Mouse (Mus musculus) stomach, embryonic 14.5 days (tissue): ENCODE results near the gene Tef. TPM values are rescaled to one million over a fixed set of nuclear protein-coding genes. Genes with fewer than 3 reads are reported as not detected.

Experiments
- ATAC-seq: fragments of 200-750 bp; cut with Nextera tagmentation; 2 replicates; pipeline ENCODE4 v1.8.0; 2017; ENCODE audit warnings: low read depth, moderate TSS enrichment; ENCODE audit not compliant: insufficient number of reproducible peaks, insufficient read depth, low FRiP score
- H3K27ac ChIP-seq: fragments of 300-500 bp; sonication (generic); 2 replicates; pipeline ENCODE4 v1.5.1; 2014; ENCODE audit warnings: mild to moderate bottlenecking, low read length, moderate library complexity, mixed read lengths
- H3K27me3 ChIP-seq: fragments of 300-500 bp; sonication (generic); 2 replicates; pipeline ENCODE4 v1.6.1; 2014; ENCODE audit warnings: low read length, control low read depth, mixed read lengths; ENCODE audit not compliant: control insufficient read depth, insufficient read depth
- H3K36me3 ChIP-seq: fragments of 300-500 bp; sonication (generic); 2 replicates; pipeline ENCODE4 v1.6.1; 2014; ENCODE audit warnings: mild to moderate bottlenecking, control low read depth, low read length, moderate library complexity, mixed read lengths; ENCODE audit not compliant: control insufficient read depth, insufficient read depth
- H3K4me1 ChIP-seq: fragments of 300-500 bp; sonication (generic); 2 replicates; pipeline ENCODE4 v1.6.1; 2014; ENCODE audit warnings: low read length, control low read depth, mixed read lengths; ENCODE audit not compliant: control insufficient read depth, insufficient read depth
- H3K4me2 ChIP-seq: fragments of 300-500 bp; sonication (generic); replicated peaks from 2 replicates; pipeline ENCODE4 v1.6.1; 2014; ENCODE audit warnings: low read depth, low read length, control low read depth
- H3K4me3 ChIP-seq: fragments of 300-500 bp; sonication (generic); 2 replicates; pipeline ENCODE4 v1.5.1; 2014; ENCODE audit warnings: low read depth, low read length, control low read depth
- H3K9ac ChIP-seq: fragments of 300-500 bp; sonication (generic); replicated peaks from 2 replicates; pipeline ENCODE4 v1.6.1; 2014; ENCODE audit warnings: low read depth, mild to moderate bottlenecking, control low read depth, low read length, moderate library complexity, mixed read lengths
- H3K9me3 ChIP-seq: fragments of 300-500 bp; sonication (generic); 2 replicates; pipeline ENCODE4 v1.6.1; 2016; ENCODE audit warnings: low read depth, low read length, control low read depth; ENCODE audit not compliant: control insufficient read depth
- WGBS: fragments of 180-500 bp; shearing (Covaris S2); extraction: QIAGEN DNeasy Blood & Tissue Kit; methylation state at CpG from one replicate; pipeline ENCODE4 v1.1.7; 2014; 5-methylcytosine and 5-hydroxymethylcytosine counted together
- polyA plus RNA-seq: library from polyadenylated mRNA; unstranded; fragments of >200 nt; fragmentation: Nextera tagmentation; extraction: Ambion mirVana; gene quantifications from 2 replicates; pipeline ENCODE4 v1.2.1, GENCODE M21; 2014

The Tef gene
- polyA plus RNA-seq, 1 experiment from 2014 or later = 23.7 TPM

GRCm38 (mm10) chr15:81811599-81811996 is 9.4 kb downstream of the Tef start:
- H3K4me1 ChIP-seq = peaks cover 15% of the 10 kb centered on the region; the same call in 1 of the 2 replicates
- no peaks in the 10 kb centered on the region for H3K9me3 ChIP-seq
- under 1% methylated on average over 16 of the region's 26 CpGs for WGBS
- no peaks in the 10 kb centered on the region for H3K27me3 ChIP-seq
- H3K4me3 ChIP-seq = peak overlapping the region; percentile 69
- peak; percentile 1; the same call in 1 of the 2 replicates for ATAC-seq
- peak overlapping the region; percentile 72 for H3K9ac ChIP-seq
- peak overlapping the region; percentile 82; the same call in 1 of the 2 replicates for H3K27ac ChIP-seq
- peaks cover 16% of the 10 kb centered on the region; the same call in 1 of the 2 replicates for H3K36me3 ChIP-seq
- peak overlapping the region; percentile 77 for H3K4me2 ChIP-seq

GRCm38 (mm10) chr15:81812287-81812686 is 10.1 kb downstream of the Tef start:
- ATAC-seq = no peak
- H3K27me3 ChIP-seq = no peaks in the 10 kb centered on the region
- 50% methylated on average over 3 of the region's 3 CpGs for WGBS
- H3K4me2 ChIP-seq = peak overlapping the region; percentile 77
- peaks cover 15% of the 10 kb centered on the region; the same call in 1 of the 2 replicates for H3K4me1 ChIP-seq
- no peaks in the 10 kb centered on the region for H3K9me3 ChIP-seq
- peaks cover 23% of the 10 kb centered on the region for H3K36me3 ChIP-seq
- H3K4me3 ChIP-seq = peak overlapping the region; percentile 69
- H3K9ac ChIP-seq = peak overlapping the region; percentile 72; the same call in 1 of the 2 replicates
- H3K27ac ChIP-seq = no peak overlapping the region

- ATAC-seq = no peak
- Histone ChIP-seq H3K9ac (no peak overlapping the region), H3K27ac (no peak overlapping the region), H3K4me3 (no peak overlapping the region), H3K9me3 (no peaks in the 10 kb centered on the region), H3K4me1 (peaks cover 15% of the 10 kb centered on the region; the same call in 1 of the 2 replicates), H3K36me3 (peaks cover 29% of the 10 kb centered on the region), H3K4me2 (peak overlapping the region; percentile 77), H3K27me3 (no peaks in the 10 kb centered on the region)
- WGBS = 69% methylated on average over 7 of the region's 7 CpGs
Observed at GRCm38 (mm10) chr15:81812696-81813631, 10.7 kb downstream of the Tef start.

- no peak overlapping the region for H3K4me3 ChIP-seq
- H3K36me3 ChIP-seq = peaks cover 32% of the 10 kb centered on the region
- H3K27ac ChIP-seq = no peak overlapping the region
- H3K9ac ChIP-seq = no peak overlapping the region
- peaks cover 12% of the 10 kb centered on the region; the same call in 1 of the 2 replicates for H3K4me1 ChIP-seq
- H3K4me2 ChIP-seq = no peak overlapping the region
- no peaks in the 10 kb centered on the region for H3K9me3 ChIP-seq
- 76% methylated on average over 5 of the region's 5 CpGs for WGBS
- no peaks in the 10 kb centered on the region for H3K27me3 ChIP-seq
- ATAC-seq = no peak
Observed at GRCm38 (mm10) chr15:81813986-81814705, 11.9 kb downstream of the Tef start.

- Histone ChIP-seq H3K9ac (no peak overlapping the region), H3K9me3 (no peaks in the 10 kb centered on the region), H3K4me3 (no peak overlapping the region), H3K4me1 (peaks cover 7% of the 10 kb centered on the region; the same call in 1 of the 2 replicates), H3K36me3 (peaks cover 33% of the 10 kb centered on the region), H3K27ac (no peak overlapping the region), H3K27me3 (no peaks in the 10 kb centered on the region), H3K4me2 (no peak overlapping the region)
- WGBS = 88% methylated on average over 12 of the region's 12 CpGs
- ATAC-seq = no peak
Observed at GRCm38 (mm10) chr15:81814716-81815370, 12.6 kb downstream of the Tef start.

GRCm38 (mm10) chr15:81818404-81818803 is 16.2 kb downstream of the Tef start:
- Histone ChIP-seq H3K27ac (no peak overlapping the region), H3K4me3 (no peak overlapping the region), H3K9me3 (no peaks in the 10 kb centered on the region), H3K4me1 (no peaks in the 10 kb centered on the region), H3K4me2 (no peak overlapping the region), H3K27me3 (no peaks in the 10 kb centered on the region), H3K9ac (no peak overlapping the region), H3K36me3 (peaks cover 51% of the 10 kb centered on the region)
- no peak for ATAC-seq
- WGBS = 82% methylated on average over 3 of the region's 3 CpGs

GRCm38 (mm10) chr15:81822631-81823030 is 20.4 kb downstream of the Tef start:
- H3K27ac ChIP-seq = no peak overlapping the region
- H3K9me3 ChIP-seq = no peaks in the 10 kb centered on the region
- 77% methylated on average over 3 of the region's 3 CpGs for WGBS
- no peak overlapping the region for H3K9ac ChIP-seq
- ATAC-seq = no peak
- H3K4me3 ChIP-seq = no peak overlapping the region
- no peaks in the 10 kb centered on the region for H3K27me3 ChIP-seq
- H3K4me1 ChIP-seq = no peaks in the 10 kb centered on the region
- no peak overlapping the region for H3K4me2 ChIP-seq
- peaks cover 49% of the 10 kb centered on the region for H3K36me3 ChIP-seq

GRCm38 (mm10) chr15:81824832-81825231 is 22.6 kb downstream of the Tef start:
- 71% methylated on average over 3 of the region's 3 CpGs for WGBS
- H3K9me3 ChIP-seq = no peaks in the 10 kb centered on the region
- no peak overlapping the region for H3K4me3 ChIP-seq
- no peaks in the 10 kb centered on the region for H3K4me1 ChIP-seq
- no peak for ATAC-seq
- no peak overlapping the region for H3K9ac ChIP-seq
- no peak overlapping the region for H3K4me2 ChIP-seq
- peaks cover 42% of the 10 kb centered on the region for H3K36me3 ChIP-seq
- H3K27me3 ChIP-seq = no peaks in the 10 kb centered on the region
- no peak overlapping the region for H3K27ac ChIP-seq
